Mouse (Mus musculus) liver, embryonic 14.5 days (tissue): Measurements from ENCODE around the gene Prdm9.

ENCODE experiments used
- CTCF ChIP-seq: IDR thresholded peaks from 2 replicates; pipeline ENCODE4 v1.5.1; 2016; ENCODE audit warnings: antibody characterized with exemption, low read depth, control low read depth
- EP300 ChIP-seq: IDR thresholded peaks from 2 replicates; pipeline ENCODE4 v1.6.1; 2016; ENCODE audit warnings: antibody characterized with exemption, low read depth

DNA sequence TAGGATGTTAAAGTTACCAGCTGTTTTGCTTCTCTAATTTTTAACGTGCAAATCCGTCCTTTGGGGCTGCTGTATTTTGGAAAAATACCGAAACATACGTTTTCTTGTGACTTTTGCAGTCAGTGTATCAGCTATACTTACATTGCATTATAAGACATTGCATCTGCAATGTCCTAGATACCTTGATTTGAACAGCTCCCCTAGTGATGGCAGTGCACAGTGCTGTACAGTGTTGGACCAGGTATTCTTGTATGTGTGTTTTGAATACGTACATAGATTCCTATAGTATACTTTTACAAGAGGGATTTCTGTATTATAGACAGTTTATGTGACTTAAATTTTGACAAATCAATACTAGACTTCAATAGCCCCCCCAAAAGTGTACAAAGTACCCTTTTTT is 46.0 kb downstream of the Prdm9 start:
- TF ChIP-seq CTCF: no peak
- TF ChIP-seq EP300: no peak
